Mouse (Mus musculus) cerebellum, adult 2 months (tissue): ENCODE measurements around the gene Minpp1.

ENCODE experiments used
- CTCF ChIP-seq: fragments of 200-500 bp; IDR thresholded peaks from 2 replicates; pipeline ENCODE4 v1.5.1; 2011; ENCODE audit warnings: low read depth, mild to moderate bottlenecking, control low read depth, low read length, moderate library complexity, borderline replicate concordance; ENCODE audit not compliant: insufficient read depth
- POLR2A ChIP-seq: fragments of 200-500 bp; IDR thresholded peaks from 2 replicates; pipeline ENCODE4 v1.6.1; 2011; ENCODE audit warnings: low read length, control low read depth, borderline replicate concordance; ENCODE audit not compliant: insufficient read depth

DNA sequence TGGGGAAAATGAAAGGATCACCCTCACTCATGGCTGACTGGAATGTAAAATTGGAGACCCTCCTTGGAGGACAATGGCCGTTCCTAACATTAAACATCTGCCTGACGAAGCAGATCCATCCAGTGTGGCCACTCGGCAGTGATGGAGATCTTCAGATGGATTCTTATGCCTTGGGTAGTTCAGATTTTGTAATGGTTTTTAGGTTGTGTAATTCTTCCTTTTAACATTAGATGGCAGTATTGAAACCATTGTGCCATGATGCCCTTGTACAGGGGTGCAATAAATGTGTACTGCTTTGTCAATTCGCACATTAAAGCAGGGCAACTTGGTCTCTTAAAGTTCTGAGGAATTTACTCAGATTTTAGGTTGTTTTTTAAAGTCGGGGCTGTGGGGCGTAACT is 15.8 kb downstream of the Minpp1 start:
- TF ChIP-seq CTCF (peak; percentile 37; the same call in 1 of the 2 replicates), POLR2A (no peak)
